Mouse (Mus musculus) adrenal gland, postnatal 25 days (tissue): Measurements from ENCODE around the gene Foxo4. TPM values are rescaled to one million over a fixed set of nuclear protein-coding genes. Genes with fewer than 3 reads are reported as not detected.
A peak's percentile ranks its signal among the peaks of the same experiment; 100 is the strongest.

Experiments used
- DNase-seq: peaks from one replicate; pipeline ENCODE4 v3.0.0; 2021; ENCODE audit warnings: mixed read lengths
- long read RNA-seq: library from polyadenylated mRNA; stranded (forward); transcript quantifications from one replicate; pipeline ENCODE4 v2.0.0, GENCODE M21; 2021
- total RNA-seq: library from RNA; stranded (reverse); gene quantifications from 2 replicates; pipeline ENCODE4 v1.2.3, GENCODE M21; 2021

Foxo4 gene
- total RNA-seq, result 28.5 and 40.7 TPM in 2 replicates
- long read RNA-seq, result 0 reads

DNA sequence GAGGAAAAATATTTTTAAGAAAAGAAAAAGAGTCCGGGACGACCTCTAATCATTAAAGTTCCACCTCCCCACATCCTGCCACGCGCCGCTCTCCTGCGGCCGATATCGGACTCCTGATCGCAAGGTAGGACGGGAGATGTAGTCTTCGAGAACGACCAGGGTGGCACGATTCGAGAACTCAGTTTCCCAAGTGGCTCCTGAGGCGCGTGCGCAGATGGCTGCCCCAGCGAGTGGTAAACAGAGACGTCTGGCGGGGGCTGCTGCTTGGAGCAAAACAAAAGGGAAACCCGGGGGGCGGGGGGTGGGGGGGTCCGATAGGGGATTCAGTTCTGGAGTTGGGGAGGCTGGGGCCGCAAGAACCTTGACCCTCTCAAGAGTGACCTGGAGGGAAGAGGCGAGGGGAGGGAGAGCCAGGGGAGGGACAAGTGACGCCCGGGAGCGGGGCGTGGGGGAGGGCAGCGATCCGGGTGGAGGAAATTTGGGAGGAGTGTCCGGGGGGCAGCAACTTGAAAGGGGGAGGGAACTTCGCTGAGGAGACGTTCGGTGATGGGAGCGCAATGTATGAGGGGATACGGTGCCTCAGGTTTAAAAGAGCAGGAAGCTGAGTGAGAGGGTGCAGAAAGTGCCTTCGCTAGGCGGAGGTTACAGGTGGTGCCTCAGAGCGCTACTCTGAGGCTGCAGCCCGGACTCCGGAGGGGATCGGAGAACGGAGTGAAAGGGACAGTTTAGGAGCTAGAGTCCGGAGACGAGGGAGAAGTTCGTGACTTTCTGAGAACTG lies at the start of gene Foxo4:
Foxo4 (plus strand) TSS at position 577 of the 778 bp plus-strand sequence.
- peak; percentile 83 for DNase-seq

- peak; percentile 77 for DNase-seq
Observed at GRCm38 (mm10) chrX:101221834-101222795, 32.2 kb upstream of the Foxo4 start, which contains the start of gene Snx12. Snx12 (minus strand) TSS chrX:101222563.

- no peak for DNase-seq
Observed at GRCm38 (mm10) chrX:101222796-101223162, 31.5 kb upstream of the Foxo4 start.

DNA sequence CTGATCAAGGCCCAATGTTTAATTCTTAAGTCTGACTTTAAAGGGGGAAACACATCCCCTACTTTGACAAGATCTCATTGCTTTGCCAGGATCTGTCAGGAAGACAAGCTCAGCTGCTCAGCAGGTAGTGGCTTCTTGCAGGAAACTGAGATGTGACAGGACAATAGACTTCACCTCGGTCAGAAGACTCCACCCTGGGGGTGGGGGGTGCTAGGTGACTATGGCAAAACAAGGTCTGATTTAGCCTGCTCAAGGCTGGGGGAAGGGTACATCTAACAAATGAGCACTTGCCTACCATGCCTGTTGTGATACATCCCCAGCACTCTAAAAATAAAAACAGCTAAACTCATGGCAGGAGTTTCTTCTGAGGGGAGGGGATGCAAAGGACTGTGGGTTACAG lies 9.3 kb upstream of the Foxo4 start:
- no peak for DNase-seq

- no peak for DNase-seq
Observed at GRCm38 (mm10) chrX:101254740-101255139, 412 bp downstream of the Foxo4 start.

DNA sequence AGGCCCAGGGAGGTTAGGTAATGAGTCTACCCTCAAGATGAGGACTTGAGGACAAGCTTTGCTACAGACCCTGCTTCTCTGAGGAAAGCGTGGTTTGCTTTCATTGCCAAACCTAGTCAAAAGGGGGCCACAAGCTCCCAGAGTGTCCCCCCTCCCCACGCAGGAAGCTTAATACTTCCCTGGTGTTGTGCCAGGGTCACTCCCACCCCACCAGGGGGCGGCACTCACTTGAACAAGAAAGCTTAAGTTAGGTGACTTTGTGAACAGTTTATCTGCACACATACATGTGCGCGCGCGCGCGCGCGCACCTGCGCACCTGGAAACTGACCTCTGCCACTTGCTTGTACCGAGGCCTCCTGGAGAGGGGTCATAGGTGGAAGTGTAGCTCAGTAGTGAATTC lies 2.3 kb downstream of the Foxo4 start:
- DNase-seq, result no peak

- no peak for DNase-seq
Observed at GRCm38 (mm10) chrX:101260441-101261325, 6.4 kb downstream of the Foxo4 start.

- no peak for DNase-seq
Observed at GRCm38 (mm10) chrX:101263892-101264291, 9.6 kb downstream of the Foxo4 start, which contains the start of gene Gm614. Gm614 (minus strand) TSS chrX:101263992.

DNA sequence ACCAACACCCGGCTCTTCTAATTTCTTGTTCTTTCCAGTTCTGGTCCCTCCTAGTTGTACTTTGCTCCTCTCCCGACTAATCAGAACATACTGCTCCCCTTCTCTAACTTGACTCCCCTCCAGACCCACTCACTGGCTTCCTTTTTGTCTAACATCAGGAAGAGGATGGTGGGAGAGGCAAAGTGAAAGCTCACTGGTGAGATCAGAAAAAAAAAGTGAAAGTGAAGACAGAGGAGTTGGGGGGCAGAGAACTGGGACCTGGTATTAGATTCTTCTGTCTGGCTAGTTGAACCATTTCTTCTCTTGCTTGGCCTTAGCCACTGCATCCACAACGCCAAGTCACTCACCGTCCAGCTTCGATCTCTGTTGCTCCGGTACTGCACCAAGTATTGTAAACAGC lies 12.3 kb downstream of the Foxo4 start:
- no peak for DNase-seq

DNA sequence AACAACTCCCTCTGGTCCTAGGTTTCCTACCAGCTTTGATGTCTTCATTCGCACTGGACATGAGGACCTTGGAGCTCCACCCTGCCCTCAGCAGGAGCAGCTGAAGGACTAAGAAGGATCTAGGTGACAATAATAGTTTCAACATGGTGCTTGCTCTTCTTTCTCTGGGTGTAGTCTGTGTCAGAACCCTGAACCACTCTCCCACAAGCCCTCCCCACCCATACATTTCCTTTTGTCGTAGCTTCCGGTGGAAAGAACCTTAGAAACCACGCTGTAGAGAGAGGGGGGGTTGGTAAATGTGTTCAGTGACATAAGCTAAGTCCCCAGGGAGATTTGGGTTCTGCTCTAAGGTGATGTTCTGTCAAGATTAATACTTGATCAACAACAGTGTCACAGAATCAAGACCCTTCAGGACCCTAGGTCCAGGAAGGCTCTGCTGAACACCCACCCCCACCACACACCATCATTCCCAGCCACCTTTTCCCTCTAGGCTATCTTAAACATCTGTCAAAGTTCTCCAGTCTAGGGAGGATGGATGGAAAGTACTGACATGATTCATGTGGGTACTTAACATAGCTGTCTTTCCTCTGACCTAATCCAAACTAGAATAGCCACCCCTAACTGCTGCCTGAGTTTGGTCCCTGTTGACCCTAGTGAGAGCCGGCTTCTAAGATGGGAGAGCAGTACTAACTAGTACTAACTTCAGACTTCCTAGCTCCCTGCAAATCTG lies 13.9 kb downstream of the Foxo4 start, which contains the start of gene Il2rg:
Il2rg (minus strand) TSS at position 231 of the 730 bp plus-strand sequence.
- DNase-seq, result no peak

DNA sequence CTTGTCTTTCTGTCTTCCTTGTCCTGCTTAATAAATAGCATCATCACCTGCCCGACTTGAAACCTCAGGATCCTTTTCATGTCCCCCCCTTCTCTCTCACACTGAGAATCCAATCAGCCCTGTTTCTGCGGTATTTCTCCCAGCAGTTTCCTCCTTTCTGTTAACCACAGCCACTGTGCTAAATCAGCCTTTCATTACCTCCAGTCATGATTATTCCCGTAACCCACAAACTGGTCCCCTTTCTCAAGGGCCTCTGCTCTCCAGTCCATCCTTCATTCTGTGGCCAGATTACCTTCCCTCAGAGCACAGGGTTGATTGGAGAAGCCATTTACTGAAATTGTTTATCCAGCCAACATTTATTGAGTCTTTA lies 14.4 kb downstream of the Foxo4 start, which contains the start of gene Gm20489:
Gm20489 (minus strand) TSS at position 269 of the 370 bp plus-strand sequence.
- DNase-seq, result no peak

DNA sequence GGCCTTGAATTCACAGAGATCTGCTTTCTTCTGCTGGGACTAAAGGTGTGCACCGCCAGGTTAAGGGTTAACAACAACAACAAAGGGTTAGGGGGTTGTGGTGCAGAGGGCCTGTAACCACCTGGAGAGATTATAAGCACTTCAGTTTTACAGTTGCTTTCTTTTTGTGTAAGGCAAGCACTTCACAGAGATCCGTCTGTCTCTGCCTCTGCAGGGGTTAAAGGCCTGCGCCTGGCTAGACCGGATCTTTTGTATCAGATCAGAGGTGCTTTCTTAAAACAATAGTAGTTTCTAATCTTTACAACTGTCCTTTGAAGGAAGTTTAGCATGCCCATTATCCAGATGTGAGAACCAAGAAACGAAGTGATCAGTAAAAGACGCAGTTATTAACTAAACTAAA lies 19.1 kb downstream of the Foxo4 start:
- no peak for DNase-seq

GRCm38 (mm10) chrX:101273875-101274738 lies 19.8 kb downstream of the Foxo4 start, which contains the start of gene Med12:
Med12 (plus strand) TSS chrX:101274030.
- DNase-seq, result peak; percentile 88

GRCm38 (mm10) chrX:101282813-101283212 lies 28.5 kb downstream of the Foxo4 start:
- no peak for DNase-seq

- DNase-seq, result peak; percentile 63
Observed at GRCm38 (mm10) chrX:101285534-101285933, 31.2 kb downstream of the Foxo4 start.

GRCm38 (mm10) chrX:101285953-101286670 lies 31.8 kb downstream of the Foxo4 start:
- DNase-seq, result no peak

GRCm38 (mm10) chrX:101287543-101287942 lies 33.2 kb downstream of the Foxo4 start:
- DNase-seq, result no peak

DNA sequence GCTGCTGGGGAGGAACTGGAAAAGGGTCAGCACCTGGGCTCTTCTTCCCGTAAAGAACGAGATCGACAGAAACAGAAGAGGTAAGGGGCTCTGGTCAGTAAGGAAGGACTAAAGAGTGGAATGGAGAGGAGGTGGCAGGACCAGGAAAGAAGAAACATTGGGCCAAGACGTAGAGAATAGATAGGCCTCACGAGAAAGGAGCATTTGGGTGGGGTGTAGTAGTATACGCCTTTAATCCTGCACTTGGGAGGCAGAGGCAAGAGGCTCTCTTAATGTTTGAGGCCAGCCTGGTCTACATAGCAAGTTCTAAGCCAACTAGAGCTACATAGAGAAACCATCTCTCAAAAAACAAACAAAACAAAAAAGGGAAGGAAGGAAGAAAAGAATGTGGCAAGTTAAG lies 34.1 kb downstream of the Foxo4 start:
- DNase-seq, result no peak

DNA sequence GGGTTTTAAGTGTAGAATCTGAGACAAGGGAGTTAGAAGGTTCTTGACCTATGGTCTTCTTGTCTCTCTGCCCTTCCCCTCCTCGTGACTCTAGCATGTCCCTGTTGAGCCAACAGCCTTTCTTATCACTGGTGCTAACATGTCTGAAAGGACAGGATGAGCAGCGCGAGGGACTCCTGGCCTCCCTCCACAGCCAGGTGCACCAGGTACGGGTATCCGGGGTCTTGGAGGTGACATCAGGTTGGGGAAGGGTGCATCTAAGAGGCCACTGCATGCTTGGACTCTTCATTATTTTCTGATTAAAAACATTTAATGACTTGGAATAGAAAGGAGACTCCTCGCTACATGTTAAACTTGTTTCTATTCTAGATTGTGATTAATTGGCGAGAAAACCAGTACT lies 34.7 kb downstream of the Foxo4 start:
- DNase-seq, result no peak
